Mouse (Mus musculus): ENCODE data around the gene Isca1. TPM values are rescaled to one million over a fixed set of nuclear protein-coding genes. Genes with fewer than 3 reads are reported as not detected.
A peak's percentile ranks its signal among the peaks of the same experiment; 100 is the strongest.
"Not testable (repeated sequence)": the region's sequence is repeated elsewhere in the genome, so short reads cannot be mapped to it uniquely, and the experiment has no call there.

Isca1 gene
- polyA plus RNA-seq, 1 experiment from 2014 or later: 115 TPM

DNA sequence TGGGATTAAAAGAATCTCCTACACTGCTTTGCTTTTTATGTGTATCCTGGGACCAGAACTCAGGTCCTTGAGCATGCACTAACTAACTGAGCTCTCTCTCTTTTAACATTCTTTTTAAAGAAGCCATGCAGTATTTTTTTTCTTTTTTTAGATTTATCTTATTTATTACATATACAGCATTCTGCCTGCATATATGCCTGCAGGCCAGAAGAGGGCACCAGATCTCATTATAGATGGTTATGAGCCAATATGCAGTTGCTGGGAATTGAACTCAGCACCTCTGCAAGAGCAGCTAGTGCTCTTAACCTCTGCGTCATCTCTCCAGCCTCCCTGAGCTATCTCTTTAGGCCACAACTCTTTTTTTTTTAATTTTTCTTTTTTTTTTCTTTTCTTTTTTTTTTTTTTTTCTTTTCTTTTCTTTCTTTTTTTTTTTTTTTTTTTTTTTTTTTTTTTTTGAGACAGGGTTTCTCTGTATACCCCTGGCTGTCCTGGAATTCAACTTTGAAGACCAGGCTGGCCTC, 10.2 kb upstream of the Isca1 start:
- not testable (repeated sequence) for H3K4me3 ChIP-seq; ATAC-seq (ENCODE audit: insufficient number of reproducible peaks, insufficient read depth, low FRiP score, low TSS enrichment, low read depth); H3K4me1 ChIP-seq; H3K27me3 ChIP-seq; H3K4me2 ChIP-seq; H3K9ac ChIP-seq; H3K27ac ChIP-seq; H3K9me3 ChIP-seq
- peaks cover 94% of the 10 kb centered on the region for H3K36me3 ChIP-seq
- WGBS: 97% methylated on average over 1 of the region's 1 CpGs

DNA sequence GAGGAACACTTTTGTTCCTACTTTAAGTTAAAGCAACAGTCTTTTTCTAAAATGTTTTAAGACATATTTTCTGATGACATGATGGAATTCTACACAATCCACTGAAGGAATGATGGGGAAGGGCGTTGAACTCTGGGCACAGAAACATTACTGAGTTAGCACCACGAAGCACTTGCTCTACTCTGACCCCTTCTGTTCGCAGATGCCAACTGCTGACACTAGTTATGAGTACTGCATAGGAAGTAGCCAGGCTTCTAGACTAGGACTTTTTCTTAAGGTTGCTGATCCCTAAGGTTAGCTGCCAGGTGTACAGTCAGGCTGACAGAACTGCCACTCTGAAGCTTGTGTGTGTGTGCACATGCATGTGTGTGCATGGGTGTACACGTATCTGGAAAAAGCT, 9.6 kb upstream of the Isca1 start:
- no peak overlapping the region for H3K27ac ChIP-seq
- H3K27me3 ChIP-seq: no peaks in the 10 kb centered on the region
- H3K36me3 ChIP-seq: peaks cover 91% of the 10 kb centered on the region
- ATAC-seq (ENCODE audit: insufficient number of reproducible peaks, insufficient read depth, low FRiP score, low TSS enrichment, low read depth): no peak
- no peaks in the 10 kb centered on the region for H3K9me3 ChIP-seq
- no peaks in the 10 kb centered on the region for H3K4me1 ChIP-seq
- no peak overlapping the region for H3K4me2 ChIP-seq
- no peak overlapping the region for H3K9ac ChIP-seq
- H3K4me3 ChIP-seq: no peak overlapping the region
- 87% methylated on average over 4 of the region's 4 CpGs for WGBS

DNA sequence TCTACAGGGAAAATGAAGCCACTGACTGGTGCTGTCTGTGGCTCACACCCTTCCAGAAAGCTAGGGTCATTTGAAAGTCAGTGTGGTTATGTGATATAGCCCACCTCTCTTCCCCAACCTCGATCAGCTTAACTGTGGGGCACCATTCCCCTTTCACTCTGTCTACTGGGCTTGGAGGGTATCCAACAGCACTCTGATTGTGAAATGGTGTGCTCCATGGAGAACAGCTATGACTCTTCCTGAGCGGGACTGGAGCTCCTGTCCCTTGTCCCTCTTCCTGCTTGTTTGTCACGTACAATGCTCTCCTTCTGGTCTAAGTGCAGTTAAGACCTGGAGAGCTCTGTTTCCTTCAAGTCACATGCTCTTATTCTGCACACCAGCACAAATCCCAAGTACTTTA, 5.6 kb upstream of the Isca1 start:
- ATAC-seq (ENCODE audit: insufficient number of reproducible peaks, insufficient read depth, low FRiP score, low TSS enrichment, low read depth): no peak
- Histone ChIP-seq H3K36me3 (peaks cover 73% of the 10 kb centered on the region), H3K4me2 (no peak overlapping the region), H3K9me3 (no peaks in the 10 kb centered on the region), H3K9ac (no peak overlapping the region), H3K27me3 (no peaks in the 10 kb centered on the region), H3K27ac (no peak overlapping the region), H3K4me1 (peaks cover 13% of the 10 kb centered on the region; the same call in 1 of the 2 replicates), H3K4me3 (no peak overlapping the region)
- WGBS: 86% methylated on average over 3 of the region's 3 CpGs

DNA sequence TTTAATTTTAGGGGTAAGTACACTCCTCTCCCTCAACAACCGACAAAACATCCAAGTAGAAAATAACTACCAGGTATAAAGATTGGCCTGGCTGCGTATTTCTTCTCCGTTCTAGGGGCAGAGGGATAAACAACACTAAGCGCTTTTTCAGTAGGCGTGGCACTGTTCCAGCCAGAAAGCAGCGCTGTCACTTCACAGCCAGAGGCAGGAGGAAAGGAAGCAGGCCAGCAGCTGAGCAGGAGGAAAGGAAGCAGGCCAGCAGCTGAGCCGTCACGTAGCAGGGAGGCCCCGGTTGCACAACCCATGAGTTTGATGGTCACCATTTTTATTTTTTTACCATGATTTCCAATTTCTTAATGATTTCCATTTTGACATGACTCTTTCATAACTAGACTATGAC, 1.6 kb upstream of the Isca1 start:
- WGBS: 62% methylated on average over 9 of the region's 9 CpGs
- Histone ChIP-seq H3K4me3 (no peak overlapping the region), H3K9ac (no peak overlapping the region), H3K27ac (peak overlapping the region; percentile 97), H3K9me3 (no peaks in the 10 kb centered on the region), H3K36me3 (peaks cover 42% of the 10 kb centered on the region), H3K4me2 (0 out of 2 replicates have a peak overlapping the region, but pooled peaks have one; percentile 69), H3K27me3 (no peaks in the 10 kb centered on the region), H3K4me1 (peaks cover 39% of the 10 kb centered on the region)
- no peak for ATAC-seq (ENCODE audit: insufficient number of reproducible peaks, insufficient read depth, low FRiP score, low TSS enrichment, low read depth)

- Histone ChIP-seq H3K4me3 (peak overlapping the region; percentile 72), H3K4me1 (peaks cover 42% of the 10 kb centered on the region), H3K36me3 (peaks cover 38% of the 10 kb centered on the region), H3K27ac (peak overlapping the region; percentile 97), H3K4me2 (peak overlapping the region; percentile 69), H3K9ac (peak overlapping the region; percentile 87; the same call in 1 of the 2 replicates), H3K27me3 (no peaks in the 10 kb centered on the region), H3K9me3 (no peaks in the 10 kb centered on the region)
- 69% methylated on average over 9 of the region's 9 CpGs for WGBS
- no peak for ATAC-seq (ENCODE audit: insufficient number of reproducible peaks, insufficient read depth, low FRiP score, low TSS enrichment, low read depth)
Observed at GRCm38 (mm10) chr13:59770847-59771246, 1.2 kb upstream of the Isca1 start.

GRCm38 (mm10) chr13:59770164-59770562, 553 bp upstream of the Isca1 start:
- peak overlapping the region; percentile 97 for H3K27ac ChIP-seq
- H3K36me3 ChIP-seq: peaks cover 35% of the 10 kb centered on the region
- peaks cover 42% of the 10 kb centered on the region for H3K4me1 ChIP-seq
- WGBS: 0% methylated on average over 28 of the region's 28 CpGs
- no peaks in the 10 kb centered on the region for H3K9me3 ChIP-seq
- H3K4me3 ChIP-seq: peak overlapping the region; percentile 72
- H3K9ac ChIP-seq: peak overlapping the region; percentile 87
- H3K4me2 ChIP-seq: peak overlapping the region; percentile 69
- H3K27me3 ChIP-seq: no peaks in the 10 kb centered on the region
- ATAC-seq (ENCODE audit: insufficient number of reproducible peaks, insufficient read depth, low FRiP score, low TSS enrichment, low read depth): peak; percentile 83

DNA sequence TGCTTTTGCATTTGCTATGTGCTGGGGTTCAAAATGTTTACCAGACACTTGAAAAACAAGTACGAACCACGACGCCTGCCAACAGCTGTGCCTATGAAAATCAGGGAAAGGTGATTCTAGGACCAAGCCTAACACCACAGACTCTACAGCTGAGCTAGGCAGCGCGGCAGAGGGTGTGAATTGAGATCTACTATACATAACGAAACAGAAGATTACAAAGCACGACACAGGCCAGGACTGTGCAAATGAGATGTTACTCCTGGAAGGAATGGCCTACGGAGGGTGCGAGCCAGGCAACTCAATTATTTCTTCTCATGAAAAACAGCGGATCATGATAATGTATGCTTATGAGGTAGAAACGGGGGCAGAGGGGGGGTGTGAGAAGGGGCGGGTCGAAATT, 1.1 kb downstream of the Isca1 start:
- no peaks in the 10 kb centered on the region for H3K27me3 ChIP-seq
- 49% methylated on average over 13 of the region's 13 CpGs for WGBS
- peak overlapping the region; percentile 87 for H3K9ac ChIP-seq
- H3K36me3 ChIP-seq: peaks cover 22% of the 10 kb centered on the region
- H3K9me3 ChIP-seq: no peaks in the 10 kb centered on the region
- H3K4me1 ChIP-seq: peaks cover 42% of the 10 kb centered on the region
- ATAC-seq (ENCODE audit: insufficient number of reproducible peaks, insufficient read depth, low FRiP score, low TSS enrichment, low read depth): no peak
- peak overlapping the region; percentile 69 for H3K4me2 ChIP-seq
- peak overlapping the region; percentile 72 for H3K4me3 ChIP-seq
- no peak overlapping the region for H3K27ac ChIP-seq

GRCm38 (mm10) chr13:59766786-59767515, 2.7 kb downstream of the Isca1 start:
- WGBS: 73% methylated on average over 11 of the region's 11 CpGs
- H3K4me3 ChIP-seq: no peak overlapping the region
- 0 out of 2 replicates have a peak overlapping the region, but pooled peaks have one; percentile 1 for H3K9ac ChIP-seq
- peaks cover 21% of the 10 kb centered on the region for H3K36me3 ChIP-seq
- peaks cover 42% of the 10 kb centered on the region for H3K4me1 ChIP-seq
- no peaks in the 10 kb centered on the region for H3K9me3 ChIP-seq
- no peaks in the 10 kb centered on the region for H3K27me3 ChIP-seq
- no peak for ATAC-seq (ENCODE audit: insufficient number of reproducible peaks, insufficient read depth, low FRiP score, low TSS enrichment, low read depth)
- H3K27ac ChIP-seq: peak overlapping the region; percentile 24; the same call in 1 of the 2 replicates
- H3K4me2 ChIP-seq: peak overlapping the region; percentile 69

DNA sequence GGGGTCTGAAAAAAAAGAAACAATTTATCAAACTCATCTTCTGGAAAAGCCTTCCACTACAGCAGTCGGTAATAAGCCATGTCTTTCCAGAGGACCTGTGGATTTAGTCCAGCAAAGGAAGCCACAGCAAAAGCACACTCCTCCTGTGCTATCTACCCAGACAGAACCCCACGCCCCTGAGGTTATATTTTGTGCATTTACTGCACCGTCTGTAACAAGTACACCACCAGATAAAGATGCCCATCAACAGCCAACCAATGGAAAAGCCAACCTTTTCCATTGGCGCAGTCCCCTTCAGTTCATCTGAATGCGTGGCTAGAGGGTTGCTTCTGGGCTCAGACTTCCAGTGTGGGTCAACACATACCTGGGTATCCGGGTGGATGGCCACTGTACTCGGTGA, 6.8 kb downstream of the Isca1 start:
- 91% methylated on average over 7 of the region's 7 CpGs for WGBS
- no peak for ATAC-seq (ENCODE audit: insufficient number of reproducible peaks, insufficient read depth, low FRiP score, low TSS enrichment, low read depth)
- H3K9ac ChIP-seq: no peak overlapping the region
- H3K9me3 ChIP-seq: no peaks in the 10 kb centered on the region
- no peak overlapping the region for H3K4me2 ChIP-seq
- no peaks in the 10 kb centered on the region for H3K27me3 ChIP-seq
- H3K4me3 ChIP-seq: no peak overlapping the region
- H3K27ac ChIP-seq: no peak overlapping the region
- H3K4me1 ChIP-seq: peaks cover 26% of the 10 kb centered on the region
- H3K36me3 ChIP-seq: peaks cover 54% of the 10 kb centered on the region

DNA sequence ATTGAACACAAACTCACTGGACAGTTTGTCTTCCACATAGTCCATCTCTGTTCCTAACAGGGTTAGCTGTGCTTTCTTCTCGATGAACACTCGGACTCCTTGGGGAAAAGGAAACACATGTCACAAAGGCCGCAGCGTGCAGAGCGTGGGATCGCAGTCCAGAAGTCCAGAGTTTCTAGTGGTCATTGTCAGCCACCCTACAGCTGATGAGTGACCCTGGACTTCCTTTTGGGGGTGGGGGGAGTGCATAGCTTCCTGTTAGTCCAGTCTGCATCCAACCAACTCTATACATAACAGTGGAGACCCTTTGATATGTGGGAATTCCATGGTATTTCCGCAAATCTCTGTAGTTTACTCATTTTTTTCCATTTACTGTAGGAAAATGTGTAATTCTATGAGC, 12.7 kb downstream of the Isca1 start:
- no peak overlapping the region for H3K4me3 ChIP-seq
- no peaks in the 10 kb centered on the region for H3K27me3 ChIP-seq
- WGBS: 92% methylated on average over 7 of the region's 7 CpGs
- peaks cover 68% of the 10 kb centered on the region for H3K36me3 ChIP-seq
- H3K27ac ChIP-seq: no peak overlapping the region
- H3K4me1 ChIP-seq: peaks cover 8% of the 10 kb centered on the region; the same call in 1 of the 2 replicates
- H3K9me3 ChIP-seq: no peaks in the 10 kb centered on the region
- no peak overlapping the region for H3K4me2 ChIP-seq
- ATAC-seq (ENCODE audit: insufficient number of reproducible peaks, insufficient read depth, low FRiP score, low TSS enrichment, low read depth): no peak
- H3K9ac ChIP-seq: no peak overlapping the region

DNA sequence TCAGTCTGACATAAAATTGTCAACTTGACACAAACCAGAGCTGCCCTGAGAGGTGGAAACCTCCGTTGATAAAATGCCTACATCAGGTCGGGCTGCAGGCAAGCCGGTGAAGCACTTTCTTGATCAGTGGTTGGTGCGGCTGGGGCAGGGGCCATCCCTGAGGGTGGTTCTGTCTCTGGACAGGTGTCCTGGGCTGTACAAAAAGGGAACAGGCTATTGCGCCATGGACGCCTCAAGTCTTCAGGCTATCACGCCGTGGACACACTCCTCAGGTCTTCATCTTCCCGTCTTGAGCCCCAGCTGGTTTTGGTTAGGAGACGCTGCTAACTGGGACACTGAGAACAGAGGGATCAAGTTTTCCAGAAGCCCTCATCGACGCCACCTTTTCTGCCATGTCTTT, 19.3 kb downstream of the Isca1 start:
- WGBS: 43% methylated on average over 12 of the region's 12 CpGs
- Histone ChIP-seq H3K27me3 (no peaks in the 10 kb centered on the region), H3K9ac (no peak overlapping the region), H3K4me1 (peaks cover 14% of the 10 kb centered on the region; the same call in 1 of the 2 replicates), H3K36me3 (peaks cover 16% of the 10 kb centered on the region), H3K4me3 (no peak overlapping the region), H3K4me2 (no peak overlapping the region), H3K27ac (no peak overlapping the region), H3K9me3 (no peaks in the 10 kb centered on the region)
- ATAC-seq (ENCODE audit: insufficient number of reproducible peaks, insufficient read depth, low FRiP score, low TSS enrichment, low read depth): no peak

DNA sequence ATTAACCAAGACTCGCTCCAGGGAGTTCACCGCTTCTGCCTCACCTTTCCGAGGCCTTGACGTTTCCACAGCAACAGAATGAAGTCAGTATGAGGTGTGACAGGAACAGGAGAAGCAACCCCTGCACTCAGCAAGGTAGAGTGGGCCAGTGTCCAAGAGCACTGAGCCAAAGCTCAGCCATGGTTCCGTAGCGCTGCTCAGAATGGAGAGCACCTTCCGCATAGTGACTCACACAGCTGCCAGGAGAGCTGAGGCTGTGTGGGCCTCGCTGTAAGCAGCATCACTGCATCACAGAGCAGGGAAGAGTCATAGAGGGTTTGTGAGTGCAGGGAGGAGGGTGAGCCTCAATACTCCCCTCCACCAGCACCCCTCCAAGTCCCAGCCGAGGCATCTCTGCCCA, 22.9 kb downstream of the Isca1 start, which contains the start of gene 1700014D04Rik:
TSS of gene 1700014D04Rik (minus strand) at position 42 of the 400 bp plus-strand sequence.
- peaks cover 14% of the 10 kb centered on the region; the same call in 1 of the 2 replicates for H3K4me1 ChIP-seq
- no peak for ATAC-seq (ENCODE audit: insufficient number of reproducible peaks, insufficient read depth, low FRiP score, low TSS enrichment, low read depth)
- H3K27me3 ChIP-seq: no peaks in the 10 kb centered on the region
- H3K4me2 ChIP-seq: no peak within 1 kb of the TSS
- no peak within 1 kb of the TSS for H3K4me3 ChIP-seq
- H3K9me3 ChIP-seq: no peaks in the 10 kb centered on the region
- 78% methylated on average over 9 of the region's 9 CpGs for WGBS
- H3K9ac ChIP-seq: no peak within 1 kb of the TSS
- H3K27ac ChIP-seq: no peak within 1 kb of the TSS
- no peaks in the 10 kb centered on the region for H3K36me3 ChIP-seq

Data from embryonic facial prominence, embryonic 13.5 days (tissue).